Mouse (Mus musculus): ENCODE results near the gene Kcnk4. TPM values are rescaled to one million over a fixed set of nuclear protein-coding genes. Genes with fewer than 3 reads are reported as not detected.

The Kcnk4 gene
- polyA plus RNA-seq, 1 experiment, result not detected

- Histone ChIP-seq H3K27ac (ENCODE audit: insufficient read depth, low read depth, low read length) (peak within 1 kb of the TSS; percentile 21; the same call in 1 of the 2 replicates), H3K4me1 (ENCODE audit: control insufficient read depth, insufficient read depth, insufficient read length, low read length) (peaks cover 10% of the 10 kb centered on the region), H3K4me3 (ENCODE audit: low read depth, low read length) (peak within 1 kb of the TSS; percentile 42), H3K36me3 (ENCODE audit: control insufficient read depth, insufficient read depth, low read length) (no peaks in the 10 kb centered on the region), H3K27me3 (ENCODE audit: control insufficient read depth, insufficient read depth, low read length) (peaks cover 36% of the 10 kb centered on the region)
- 8% methylated on average over 9 of the region's 9 CpGs for WGBS
- TF ChIP-seq POLR2A (IDR thresholded peaks at IDR 0.05; ENCODE audit: low read depth, low read length) (no peak), CTCF (IDR thresholded peaks at IDR 0.05; ENCODE audit: extremely low read depth, insufficient read length, insufficient replicate concordance, low read depth, low read length) (no peak)
These were observed 9.1 kb downstream of the Kcnk4 start, which contains the start of gene Catsperz for GRCm38 (mm10) chr19:6925307-6925573. Catsperz (minus strand) TSS chr19:6925380.

DNA sequence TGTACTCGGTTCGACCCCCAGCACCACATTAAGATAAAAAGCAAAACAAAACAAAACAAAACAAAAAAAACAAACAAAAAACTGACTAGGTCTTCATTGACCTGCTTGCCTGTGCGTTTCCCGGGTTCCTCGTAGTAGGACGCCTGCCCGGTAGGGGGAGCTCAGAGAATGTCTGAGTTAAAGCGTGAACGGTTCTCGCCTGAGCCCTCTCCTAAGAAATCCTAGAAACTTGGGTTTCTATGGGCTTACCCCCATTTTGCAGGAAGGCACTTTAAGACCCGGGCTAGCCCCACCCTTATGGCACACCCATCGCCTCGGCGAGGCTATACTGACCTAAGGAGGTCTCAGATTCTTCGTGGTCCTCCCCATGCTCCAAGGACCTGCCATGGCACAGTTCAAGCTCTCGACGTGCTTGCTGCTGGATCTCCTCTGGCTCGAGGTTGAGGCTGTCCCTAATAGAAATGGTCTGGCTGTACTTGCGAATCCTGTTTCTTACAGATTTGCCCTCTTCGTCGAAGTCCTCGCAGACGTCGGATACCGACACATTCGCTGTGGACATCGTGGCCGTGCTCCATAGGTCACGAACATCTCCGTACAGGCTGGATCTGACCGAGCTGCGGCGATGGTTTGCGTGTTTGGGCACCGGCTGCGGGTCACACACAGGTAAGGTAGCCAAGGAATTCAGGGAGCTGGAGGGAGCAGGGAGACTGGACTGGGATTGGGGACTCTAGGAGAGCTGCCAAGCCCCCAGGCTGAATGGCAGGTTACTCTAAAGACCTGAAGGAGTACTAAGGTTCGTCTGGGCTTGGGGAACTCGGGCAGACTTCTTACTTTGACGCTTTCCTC is 9.6 kb downstream of the Kcnk4 start:
- 4% methylated on average over 39 of the region's 39 CpGs for WGBS
- Histone ChIP-seq H3K27me3 (ENCODE audit: control insufficient read depth, insufficient read depth, low read length) (peaks cover 36% of the 10 kb centered on the region), H3K27ac (ENCODE audit: insufficient read depth, low read depth, low read length) (no peak overlapping the region), H3K4me3 (ENCODE audit: low read depth, low read length) (peak overlapping the region; percentile 42), H3K36me3 (ENCODE audit: control insufficient read depth, insufficient read depth, low read length) (no peaks in the 10 kb centered on the region), H3K4me1 (ENCODE audit: control insufficient read depth, insufficient read depth, insufficient read length, low read length) (peaks cover 13% of the 10 kb centered on the region)
- peak; percentile 79; the same call in 1 of the 2 replicates for TF ChIP-seq CTCF (IDR thresholded peaks at IDR 0.05; ENCODE audit: extremely low read depth, insufficient read length, insufficient replicate concordance, low read depth, low read length)
- no peak for TF ChIP-seq POLR2A (IDR thresholded peaks at IDR 0.05; ENCODE audit: low read depth, low read length)

GRCm38 (mm10) chr19:6922901-6923735 is 11.2 kb downstream of the Kcnk4 start:
- Histone ChIP-seq H3K4me3 (ENCODE audit: low read depth, low read length) (no peak overlapping the region), H3K27ac (ENCODE audit: insufficient read depth, low read depth, low read length) (peak overlapping the region; percentile 82), H3K27me3 (ENCODE audit: control insufficient read depth, insufficient read depth, low read length) (peaks cover 36% of the 10 kb centered on the region), H3K36me3 (ENCODE audit: control insufficient read depth, insufficient read depth, low read length) (peaks cover 8% of the 10 kb centered on the region), H3K4me1 (ENCODE audit: control insufficient read depth, insufficient read depth, insufficient read length, low read length) (peaks cover 21% of the 10 kb centered on the region)
- TF ChIP-seq POLR2A (IDR thresholded peaks at IDR 0.05; ENCODE audit: low read depth, low read length) (no peak), CTCF (IDR thresholded peaks at IDR 0.05; ENCODE audit: extremely low read depth, insufficient read length, insufficient replicate concordance, low read depth, low read length) (no peak)
- WGBS, result 79% methylated on average over 6 of the region's 6 CpGs

- Histone ChIP-seq H3K36me3 (ENCODE audit: control insufficient read depth, insufficient read depth, low read length) (peaks cover 11% of the 10 kb centered on the region), H3K27me3 (ENCODE audit: control insufficient read depth, insufficient read depth, low read length) (peaks cover 24% of the 10 kb centered on the region), H3K4me1 (ENCODE audit: control insufficient read depth, insufficient read depth, insufficient read length, low read length) (peaks cover 21% of the 10 kb centered on the region), H3K4me3 (ENCODE audit: low read depth, low read length) (peak within 1 kb of the TSS; percentile 84), H3K27ac (ENCODE audit: insufficient read depth, low read depth, low read length) (peak within 1 kb of the TSS; percentile 94)
- under 1% methylated on average over 65 of the region's 66 CpGs for WGBS
- TF ChIP-seq POLR2A (IDR thresholded peaks at IDR 0.05; ENCODE audit: low read depth, low read length), result peak; percentile 97
- no peak for TF ChIP-seq CTCF (IDR thresholded peaks at IDR 0.05; ENCODE audit: extremely low read depth, insufficient read length, insufficient replicate concordance, low read depth, low read length)
These were observed 12.4 kb downstream of the Kcnk4 start, which contains the start of gene Esrra for GRCm38 (mm10) chr19:6921647-6922567. Esrra (minus strand) TSS chr19:6921813.

GRCm38 (mm10) chr19:6920741-6921636 is 13.3 kb downstream of the Kcnk4 start:
- Histone ChIP-seq H3K4me1 (ENCODE audit: control insufficient read depth, insufficient read depth, insufficient read length, low read length) (peaks cover 25% of the 10 kb centered on the region), H3K27me3 (ENCODE audit: control insufficient read depth, insufficient read depth, low read length) (peaks cover 15% of the 10 kb centered on the region), H3K4me3 (ENCODE audit: low read depth, low read length) (peak overlapping the region; percentile 84), H3K36me3 (ENCODE audit: control insufficient read depth, insufficient read depth, low read length) (peaks cover 19% of the 10 kb centered on the region), H3K27ac (ENCODE audit: insufficient read depth, low read depth, low read length) (peak overlapping the region; percentile 94)
- WGBS, result under 1% methylated on average over 48 of the region's 48 CpGs
- TF ChIP-seq CTCF (IDR thresholded peaks at IDR 0.05; ENCODE audit: extremely low read depth, insufficient read length, insufficient replicate concordance, low read depth, low read length) (no peak), POLR2A (IDR thresholded peaks at IDR 0.05; ENCODE audit: low read depth, low read length) (no peak)
